Mouse (Mus musculus) heart, embryonic 16.5 days (tissue): ENCODE results near the gene Zfp865. TPM values are rescaled to one million over a fixed set of nuclear protein-coding genes. Genes with fewer than 3 reads are reported as not detected.
A peak's percentile ranks its signal among the peaks of the same experiment; 100 is the strongest.

ENCODE experiments used
- ATAC-seq: fragments of 200-750 bp; cut with Nextera tagmentation; replicated peaks from 2 replicates; pipeline ENCODE4 v1.8.0; 2017; ENCODE audit warnings: moderate number of reproducible peaks; ENCODE audit not compliant: insufficient read depth, low FRiP score; ENCODE audit errors: extremely low read depth
- H3K27ac ChIP-seq: fragments of 300-500 bp; sonication (generic); 2 replicates; pipeline ENCODE4 v1.5.1; 2014; ENCODE audit warnings: mild to moderate bottlenecking, low read length, control low read depth, moderate library complexity
- H3K27me3 ChIP-seq: fragments of 300-500 bp; sonication (generic); 2 replicates; pipeline ENCODE4 v1.6.1; 2014; ENCODE audit warnings: low read length, mixed read lengths; ENCODE audit not compliant: control insufficient read depth, insufficient read depth
- H3K36me3 ChIP-seq: fragments of 300-500 bp; sonication (generic); 2 replicates; pipeline ENCODE4 v1.6.1; 2014; ENCODE audit not compliant: control insufficient read depth, insufficient read depth
- H3K4me1 ChIP-seq: fragments of 300-500 bp; sonication (generic); 2 replicates; pipeline ENCODE4 v1.6.1; 2014; ENCODE audit warnings: low read length, mixed read lengths; ENCODE audit not compliant: control insufficient read depth, insufficient read depth
- H3K4me2 ChIP-seq: fragments of 300-500 bp; sonication (generic); 2 replicates; pipeline ENCODE4 v1.6.1; 2014; ENCODE audit warnings: low read depth, mild to moderate bottlenecking, control low read depth, low read length
- H3K4me3 ChIP-seq: fragments of 300-500 bp; sonication (generic); 2 replicates; pipeline ENCODE4 v1.5.1; 2014; ENCODE audit warnings: mild to moderate bottlenecking, control low read depth, low read length
- H3K9ac ChIP-seq: fragments of 300-500 bp; sonication (generic); 2 replicates; pipeline ENCODE4 v1.6.1; 2014; ENCODE audit warnings: low read length, control low read depth
- H3K9me3 ChIP-seq: fragments of 300-500 bp; sonication (generic); replicated peaks from 2 replicates; pipeline ENCODE4 v1.6.1; 2016; ENCODE audit warnings: low read length; ENCODE audit not compliant: control insufficient read depth
- WGBS: fragments of 180-500 bp; shearing (Covaris S2); extraction: QIAGEN DNeasy Blood & Tissue Kit; methylation state at CpG from one replicate; pipeline ENCODE4 v1.1.7; 2014; 5-methylcytosine and 5-hydroxymethylcytosine counted together
- polyA plus RNA-seq: library from polyadenylated mRNA; unstranded; fragments of >200 nt; fragmentation: Nextera tagmentation; extraction: Ambion mirVana; gene quantifications from 2 replicates; pipeline ENCODE4 v1.2.1, GENCODE M21; 2015

Zfp865 gene
- 3.9 and 4.0 TPM in 2 replicates for polyA plus RNA-seq

DNA sequence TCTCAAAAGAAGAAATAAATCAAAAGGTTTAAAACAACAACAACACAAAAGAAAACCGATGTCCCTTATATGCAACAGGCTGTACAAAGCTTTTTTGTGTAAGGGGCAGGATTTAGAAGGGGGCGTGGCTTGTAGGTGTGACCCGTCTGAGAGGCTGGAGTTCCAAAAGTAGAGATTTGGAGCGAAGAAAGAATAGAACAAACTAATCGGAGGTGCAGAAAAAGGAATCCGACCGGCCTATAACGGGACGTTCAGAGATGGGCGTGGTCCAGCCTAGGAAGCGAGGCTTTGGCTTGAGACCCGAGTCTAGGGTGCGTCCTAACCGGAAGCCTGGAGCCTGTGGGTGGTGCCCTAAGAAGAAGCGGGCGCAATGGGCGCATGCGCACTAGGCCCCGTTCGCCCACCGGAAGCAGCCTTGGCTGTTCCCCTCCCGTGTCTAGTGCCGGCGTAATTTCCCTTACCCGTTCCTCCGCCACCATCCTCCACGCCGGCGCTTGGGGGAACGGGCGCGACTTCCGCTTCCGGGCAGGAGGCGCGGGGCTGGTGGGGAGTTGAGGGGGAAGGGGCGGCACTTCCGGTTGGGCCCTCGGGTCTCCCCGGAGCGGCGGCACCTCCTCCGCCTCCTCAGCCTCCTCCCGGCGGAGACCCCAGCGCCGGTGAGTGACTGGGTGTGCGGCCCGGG lies at the start of gene Zfp865, which contains the start of gene Ccdc106:
Zfp865 (plus strand) TSS at position 377 of the 682 bp plus-strand sequence.
Ccdc106 (plus strand) TSS at position 554 of the 682 bp plus-strand sequence.
- peaks cover 17% of the 10 kb centered on the region for H3K4me1 ChIP-seq
- peaks cover 16% of the 10 kb centered on the region for H3K36me3 ChIP-seq
- peak; percentile 87 for ATAC-seq
- H3K9ac ChIP-seq, result peak within 1 kb of the TSS; percentile 96
- H3K27ac ChIP-seq, result peak within 1 kb of the TSS; percentile 97
- WGBS, result under 1% methylated on average over 40 of the region's 49 CpGs
- H3K4me2 ChIP-seq, result peak within 1 kb of the TSS; percentile 87
- H3K9me3 ChIP-seq, result 0 out of 2 replicates have a peak, but pooled peaks cover 2% of the 10 kb centered on the region
- no peaks in the 10 kb centered on the region for H3K27me3 ChIP-seq
- H3K4me3 ChIP-seq, result peak within 1 kb of the TSS; percentile 81

DNA sequence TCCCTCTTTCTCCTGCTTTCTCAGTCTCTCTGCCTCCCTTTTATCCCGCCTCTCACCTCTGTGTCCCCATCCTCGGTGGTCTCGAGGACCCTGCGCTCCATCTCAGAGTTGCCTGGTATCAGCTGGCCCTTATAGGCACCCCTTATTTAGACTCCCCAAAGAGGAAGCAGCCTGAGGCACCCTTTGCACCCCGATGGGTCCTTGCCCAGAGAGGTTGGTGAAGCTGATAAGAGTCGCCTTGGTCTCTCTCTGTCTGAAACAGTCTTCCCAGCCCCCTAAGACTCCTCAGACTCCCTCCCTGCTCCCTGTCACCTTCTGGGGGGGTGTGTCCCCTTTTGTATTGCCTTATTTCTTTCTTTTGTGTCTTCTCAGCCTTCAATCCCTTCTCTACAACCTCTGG lies 49.1 kb upstream of the Zfp865 start, which contains the start of gene Sbk3:
Sbk3 (minus strand) TSS at position 101 of the 400 bp plus-strand sequence.
- no peak for ATAC-seq
- 36% methylated on average over 6 of the region's 6 CpGs for WGBS
- 0 out of 2 replicates have a peak within 1 kb of the TSS, but pooled peaks have one; percentile 18 for H3K9ac ChIP-seq

DNA sequence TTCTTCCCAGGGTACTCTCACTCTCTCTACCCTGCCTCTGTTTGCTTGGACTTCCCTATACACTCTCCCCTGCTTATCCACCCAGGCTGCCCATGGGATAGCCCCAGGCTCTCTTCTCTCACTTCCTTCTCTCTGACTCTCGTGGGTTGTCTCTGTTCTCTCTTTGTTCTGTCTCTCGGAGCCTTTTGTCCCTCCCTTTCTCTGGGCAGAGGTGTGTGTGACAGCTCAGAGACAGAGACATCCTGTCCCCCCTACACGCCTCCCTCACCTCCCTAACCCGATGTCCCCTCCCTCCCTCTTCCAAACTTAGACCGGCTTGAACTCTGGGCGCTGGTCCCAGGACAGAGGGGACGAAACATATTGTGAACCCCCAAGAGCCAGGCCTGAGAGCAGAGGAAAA lies 48.5 kb upstream of the Zfp865 start:
- peaks cover 9% of the 10 kb centered on the region for H3K4me1 ChIP-seq
- ATAC-seq, result no peak; the same call in 1 of the 2 replicates
- no peak overlapping the region for H3K4me3 ChIP-seq
- no peaks in the 10 kb centered on the region for H3K36me3 ChIP-seq
- H3K27me3 ChIP-seq, result no peaks in the 10 kb centered on the region
- H3K4me2 ChIP-seq, result no peak overlapping the region
- WGBS, result 20% methylated on average over 7 of the region's 7 CpGs
- peak overlapping the region; percentile 61 for H3K27ac ChIP-seq
- 0 out of 2 replicates have a peak overlapping the region, but pooled peaks have one; percentile 18 for H3K9ac ChIP-seq
- H3K9me3 ChIP-seq, result no peaks in the 10 kb centered on the region

More for the DNA sequence above, 49.1 kb upstream of the Zfp865 start, which contains the start of gene Sbk3:
- Histone ChIP-seq H3K36me3 (no peaks in the 10 kb centered on the region), H3K4me2 (no peak within 1 kb of the TSS), H3K9me3 (no peaks in the 10 kb centered on the region), H3K4me1 (peaks cover 9% of the 10 kb centered on the region), H3K4me3 (no peak within 1 kb of the TSS), H3K27ac (peak within 1 kb of the TSS; percentile 61), H3K27me3 (no peaks in the 10 kb centered on the region)

DNA sequence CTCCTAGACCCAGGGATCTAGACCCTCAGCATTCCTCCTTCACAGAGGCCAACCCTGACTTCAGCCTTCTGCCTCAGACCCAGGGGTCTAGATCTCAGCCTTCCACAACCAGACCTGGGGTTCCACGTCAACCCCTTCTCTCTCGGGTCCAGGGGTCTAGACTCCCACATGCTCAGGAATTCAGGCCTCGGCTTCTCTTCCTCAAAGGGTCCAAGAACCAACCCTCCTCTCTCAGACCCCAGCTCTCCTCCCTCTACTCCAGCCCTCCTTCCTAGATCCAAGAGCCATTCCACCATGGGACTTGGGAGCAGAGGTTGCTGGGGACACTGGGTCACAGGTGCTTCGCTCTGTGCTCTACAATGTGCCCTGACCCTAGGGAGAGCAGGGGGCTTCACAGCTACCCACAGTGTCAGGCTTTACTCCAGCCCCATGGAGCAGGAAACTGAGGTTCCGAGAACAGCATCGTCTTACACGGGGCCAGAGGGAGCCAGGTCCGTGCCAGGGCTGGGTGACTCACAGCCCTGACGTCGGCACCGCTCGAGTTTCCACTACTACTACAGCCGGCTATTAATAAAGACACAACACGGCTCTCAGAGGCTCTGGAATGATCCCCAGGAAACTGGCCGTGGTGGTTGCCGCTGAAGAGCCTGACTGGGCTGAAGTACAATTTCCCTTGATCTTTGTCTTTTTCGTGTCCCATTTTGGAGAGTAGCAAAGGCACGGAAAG lies 47.7 kb upstream of the Zfp865 start:
- H3K4me1 ChIP-seq, result peaks cover 9% of the 10 kb centered on the region
- H3K27ac ChIP-seq, result peak overlapping the region; percentile 61
- H3K4me2 ChIP-seq, result no peak overlapping the region
- ATAC-seq, result peak; percentile 85
- H3K27me3 ChIP-seq, result no peaks in the 10 kb centered on the region
- H3K4me3 ChIP-seq, result no peak overlapping the region
- 0 out of 2 replicates have a peak, but pooled peaks cover 2% of the 10 kb centered on the region for H3K9me3 ChIP-seq
- H3K9ac ChIP-seq, result no peak overlapping the region
- WGBS, result 35% methylated on average over 18 of the region's 18 CpGs
- H3K36me3 ChIP-seq, result no peaks in the 10 kb centered on the region

DNA sequence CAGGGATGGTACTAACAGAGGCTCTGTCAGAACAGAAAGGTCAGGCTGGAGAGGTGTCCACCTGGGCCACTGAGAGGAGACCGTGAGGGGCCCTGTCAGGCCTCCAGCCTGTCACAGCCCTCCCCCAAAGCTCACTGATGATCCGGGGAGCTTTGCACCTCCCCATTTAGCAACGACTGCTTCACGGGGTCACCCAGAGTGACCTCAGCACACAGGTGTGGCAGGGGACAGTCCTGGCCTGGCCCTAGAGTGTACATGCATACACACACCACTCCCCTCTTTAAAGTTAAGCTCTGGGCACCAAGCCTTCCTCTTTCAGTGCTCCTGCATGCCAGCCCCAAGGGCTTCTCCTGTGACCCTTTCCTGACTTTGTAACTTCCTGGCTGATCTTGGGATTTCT lies 44.7 kb upstream of the Zfp865 start:
- no peak overlapping the region for H3K4me2 ChIP-seq
- H3K9ac ChIP-seq, result no peak overlapping the region
- no peak overlapping the region for H3K4me3 ChIP-seq
- H3K27me3 ChIP-seq, result no peaks in the 10 kb centered on the region
- no peak overlapping the region for H3K27ac ChIP-seq
- ATAC-seq, result no peak
- no peaks in the 10 kb centered on the region for H3K36me3 ChIP-seq
- WGBS, result 53% methylated on average over 4 of the region's 4 CpGs
- H3K4me1 ChIP-seq, result peaks cover 9% of the 10 kb centered on the region
- 0 out of 2 replicates have a peak, but pooled peaks cover 2% of the 10 kb centered on the region for H3K9me3 ChIP-seq

DNA sequence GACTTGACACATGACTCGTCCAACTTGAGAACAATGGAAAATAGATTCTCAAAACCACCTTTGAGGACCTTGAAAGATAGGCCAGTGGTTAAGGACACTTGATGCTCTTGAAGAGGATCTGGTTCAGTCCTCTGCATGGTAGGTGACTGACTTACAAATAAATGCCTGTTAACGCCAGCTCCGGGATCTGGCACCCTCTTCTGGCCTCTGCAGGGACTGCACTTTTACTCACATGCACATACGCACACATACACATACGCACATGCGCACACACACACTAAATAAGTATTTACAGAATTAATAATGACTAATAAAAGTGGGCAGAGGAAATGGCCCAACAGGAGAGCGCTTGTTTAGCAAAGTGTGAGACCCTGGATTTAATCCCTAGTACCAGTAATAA lies 43.3 kb upstream of the Zfp865 start:
- peaks cover 7% of the 10 kb centered on the region for H3K4me1 ChIP-seq
- no peak overlapping the region for H3K27ac ChIP-seq
- H3K36me3 ChIP-seq, result no peaks in the 10 kb centered on the region
- ATAC-seq, result no peak
- H3K9me3 ChIP-seq, result 0 out of 2 replicates have a peak, but pooled peaks cover 2% of the 10 kb centered on the region
- WGBS, result 87% methylated on average over 7 of the region's 7 CpGs
- no peak overlapping the region for H3K9ac ChIP-seq
- H3K27me3 ChIP-seq, result no peaks in the 10 kb centered on the region
- no peak overlapping the region for H3K4me3 ChIP-seq
- H3K4me2 ChIP-seq, result no peak overlapping the region

DNA sequence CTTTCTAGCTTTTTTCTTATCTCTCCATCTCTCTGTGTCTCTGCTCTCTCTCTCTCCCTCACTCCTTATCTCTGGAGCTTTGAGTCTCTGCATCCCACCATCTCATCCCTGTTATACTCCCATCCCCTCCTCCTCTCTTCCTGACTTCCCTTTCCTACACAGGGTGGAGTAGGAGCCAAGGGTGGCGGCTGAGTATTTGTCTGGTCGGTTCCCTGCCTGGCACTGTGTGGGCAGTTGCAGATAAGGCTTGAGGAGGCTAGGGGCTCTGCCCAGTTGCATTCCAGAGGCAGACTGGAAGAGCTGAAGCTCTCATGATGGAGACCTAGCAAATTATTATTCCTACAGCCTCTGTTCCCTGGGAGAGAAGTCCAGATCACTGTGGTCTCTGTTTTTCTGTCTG lies 31.9 kb upstream of the Zfp865 start:
- H3K27ac ChIP-seq, result no peak overlapping the region
- no peaks in the 10 kb centered on the region for H3K4me1 ChIP-seq
- H3K4me2 ChIP-seq, result no peak overlapping the region
- H3K9ac ChIP-seq, result no peak overlapping the region
- peaks cover 14% of the 10 kb centered on the region for H3K36me3 ChIP-seq
- ATAC-seq, result no peak
- 29% methylated on average over 2 of the region's 2 CpGs for WGBS
- H3K4me3 ChIP-seq, result no peak overlapping the region
- H3K9me3 ChIP-seq, result 0 out of 2 replicates have a peak, but pooled peaks cover 2% of the 10 kb centered on the region
- H3K27me3 ChIP-seq, result no peaks in the 10 kb centered on the region; the same call in 1 of the 2 replicates

DNA sequence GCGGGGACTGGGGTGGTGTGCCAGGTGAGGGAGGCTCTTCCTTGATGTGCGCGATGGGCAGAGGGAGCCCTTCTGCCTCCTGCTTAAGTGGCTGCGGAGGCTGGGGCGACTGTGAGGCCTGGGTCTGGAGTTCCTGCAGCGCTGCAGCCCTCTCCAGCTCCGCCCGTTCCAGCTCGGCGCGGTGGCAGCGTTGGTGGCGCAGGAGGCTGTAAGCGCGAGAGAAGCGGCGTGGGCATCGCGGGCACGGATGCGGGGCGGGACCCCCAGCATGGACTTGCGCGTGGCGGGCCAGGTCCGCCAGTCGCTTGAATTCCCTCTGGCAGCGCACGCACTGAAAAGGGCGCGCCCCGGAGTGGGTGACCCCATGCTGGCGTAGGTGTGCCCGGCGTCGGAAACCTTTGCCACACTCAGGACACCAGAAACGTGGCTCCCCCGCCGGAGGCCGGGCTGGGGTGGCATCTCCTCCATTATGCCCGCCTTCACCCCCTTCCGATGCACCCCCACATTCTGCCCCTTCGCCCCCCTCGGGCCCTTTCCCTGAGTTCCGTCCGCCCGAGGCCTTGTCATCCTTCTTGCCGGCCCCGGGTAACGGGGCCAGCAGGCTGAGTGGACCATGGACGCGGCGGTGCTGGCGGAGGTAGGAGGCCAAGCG lies 26.7 kb upstream of the Zfp865 start:
- Histone ChIP-seq H3K4me2 (peak overlapping the region; percentile 39), H3K9ac (0 out of 2 replicates have a peak overlapping the region, but pooled peaks have one; percentile 32), H3K27ac (no peak overlapping the region), H3K4me1 (peaks cover 14% of the 10 kb centered on the region), H3K4me3 (peak overlapping the region; percentile 1; the same call in 1 of the 2 replicates), H3K9me3 (0 out of 2 replicates have a peak, but pooled peaks cover 5% of the 10 kb centered on the region), H3K27me3 (peaks cover 12% of the 10 kb centered on the region), H3K36me3 (peaks cover 18% of the 10 kb centered on the region)
- ATAC-seq, result no peak
- 47% methylated on average over 55 of the region's 55 CpGs for WGBS
